Mouse (Mus musculus): ENCODE data around the gene Cela3b. TPM values are rescaled to one million over a fixed set of nuclear protein-coding genes. Genes with fewer than 3 reads are reported as not detected.
"Not testable (repeated sequence)": the region's sequence is repeated elsewhere in the genome, so short reads cannot be mapped to it uniquely, and the experiment has no call there.

Gene Cela3b
- polyA plus RNA-seq, 1 experiment: not detected

DNA sequence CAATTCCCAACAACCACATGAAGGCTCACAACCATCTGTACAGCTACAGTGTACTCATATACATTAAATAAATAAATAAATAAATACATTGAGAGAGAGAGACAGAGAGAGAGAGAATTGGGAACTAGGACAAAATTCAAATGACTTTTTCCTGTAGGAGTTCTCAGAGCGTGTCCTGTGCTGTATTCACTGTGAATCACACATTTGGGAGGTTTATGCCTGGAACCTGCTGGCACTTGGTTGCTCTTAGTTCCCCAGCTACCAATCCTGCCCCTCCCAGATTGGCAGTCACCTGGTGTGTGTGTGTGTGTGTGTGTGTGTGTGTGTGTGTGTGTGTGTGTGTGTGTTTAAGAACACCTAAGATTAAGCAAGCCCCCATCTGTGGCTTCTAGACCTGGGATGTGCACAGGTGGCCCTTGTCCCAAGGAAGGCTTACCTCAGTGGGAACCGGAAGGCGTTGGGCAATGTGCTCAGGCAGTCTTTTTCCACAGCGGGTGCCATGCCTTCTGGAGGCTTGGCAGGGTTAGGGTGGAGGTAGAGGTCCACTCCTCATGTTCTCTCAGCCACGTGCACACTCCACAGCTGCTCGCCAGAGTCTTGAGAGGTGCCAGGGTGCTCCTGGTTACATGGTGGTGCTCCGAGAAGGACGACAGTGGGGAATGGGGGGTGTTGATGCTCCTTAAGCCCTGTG is 6.8 kb upstream of the Cela3b start:
- no peak for TF ChIP-seq CTCF (IDR thresholded peaks at IDR 0.05; ENCODE audit: extremely low read depth, insufficient read depth, low read length)
- TF ChIP-seq POLR2A (IDR thresholded peaks at IDR 0.05; ENCODE audit: extremely low read depth, insufficient read depth, low read length): no peak
- H3K27ac ChIP-seq (ENCODE audit: insufficient read depth, low read length): no peak overlapping the region
- no peaks in the 10 kb centered on the region for H3K4me1 ChIP-seq (ENCODE audit: control insufficient read depth, insufficient read depth, low read length)
- H3K4me3 ChIP-seq (ENCODE audit: insufficient read depth, low read length): no peak overlapping the region

GRCm38 (mm10) chr4:137432700-137433550 is 2.6 kb upstream of the Cela3b start:
- not testable (repeated sequence) for H3K27ac ChIP-seq (ENCODE audit: insufficient read depth, low read length); H3K4me3 ChIP-seq (ENCODE audit: insufficient read depth, low read length); H3K4me1 ChIP-seq (ENCODE audit: control insufficient read depth, insufficient read depth, low read length)

DNA sequence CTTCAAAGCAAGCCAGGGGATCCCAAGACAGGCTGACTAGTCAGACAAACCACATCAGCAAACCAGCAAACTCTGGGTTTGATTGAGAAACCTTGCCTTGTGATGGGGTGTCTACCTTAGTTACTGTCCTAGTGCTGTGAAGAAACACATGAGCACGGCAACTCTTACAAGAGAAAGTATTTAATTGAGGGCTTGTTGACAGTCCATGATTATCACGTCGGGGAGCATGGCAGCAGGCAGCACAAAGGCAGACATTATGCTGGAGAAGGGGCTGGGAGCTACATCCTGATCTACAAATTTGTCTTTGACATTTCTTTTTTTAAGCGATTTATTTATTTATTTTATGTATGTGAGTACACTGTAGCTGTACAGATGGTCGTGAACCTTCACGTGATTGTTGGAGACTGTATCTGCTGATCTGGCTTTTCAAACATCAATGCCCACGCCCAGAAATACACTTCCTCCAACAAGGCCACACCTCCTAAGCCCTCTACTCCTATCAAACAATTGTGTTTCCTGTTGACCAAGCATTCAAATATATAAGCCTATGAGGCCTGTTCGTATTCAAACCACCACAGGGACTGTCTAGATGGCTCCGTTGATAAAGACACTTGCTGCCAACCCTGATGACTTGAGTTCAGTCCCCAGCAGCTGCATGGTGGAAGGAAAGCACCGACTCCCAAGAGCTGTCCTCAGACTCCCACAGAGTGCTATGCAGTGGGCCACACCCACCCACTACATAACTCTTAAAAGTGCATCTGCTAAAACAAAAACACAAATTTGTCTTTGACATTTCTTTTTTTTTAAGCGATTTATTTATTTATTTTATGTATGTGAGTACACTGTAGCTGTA is 12.4 kb downstream of the Cela3b start:
- Histone ChIP-seq H3K4me3 (ENCODE audit: insufficient read depth, low read length) (no peak overlapping the region), H3K4me1 (ENCODE audit: control insufficient read depth, insufficient read depth, low read length) (no peaks in the 10 kb centered on the region), H3K27ac (ENCODE audit: insufficient read depth, low read length) (no peak overlapping the region)
- TF ChIP-seq CTCF (IDR thresholded peaks at IDR 0.05; ENCODE audit: extremely low read depth, insufficient read depth, low read length) (no peak), POLR2A (IDR thresholded peaks at IDR 0.05; ENCODE audit: extremely low read depth, insufficient read depth, low read length) (no peak)

DNA sequence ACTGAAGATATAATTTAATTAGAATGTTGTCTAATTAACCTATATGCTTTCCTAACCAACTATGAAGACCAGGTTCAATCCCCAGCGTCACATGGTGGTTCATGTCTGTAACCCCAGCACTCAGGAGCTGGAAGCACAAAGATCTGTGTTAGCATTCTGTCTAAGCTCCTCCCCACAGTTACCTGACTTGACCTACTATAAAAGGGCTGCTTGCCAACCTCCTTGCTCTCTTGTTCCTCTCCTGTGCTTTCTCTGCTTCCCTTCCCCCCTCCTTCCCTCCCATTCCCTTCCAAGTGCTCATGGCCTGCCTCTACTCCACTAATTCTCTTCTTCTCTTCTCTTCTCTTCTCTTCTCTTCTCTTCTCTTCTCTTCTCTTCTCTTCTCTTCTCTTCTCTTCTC is 15.4 kb downstream of the Cela3b start:
- no peak overlapping the region for H3K4me3 ChIP-seq (ENCODE audit: insufficient read depth, low read length)
- no peak overlapping the region for H3K27ac ChIP-seq (ENCODE audit: insufficient read depth, low read length)
- no peaks in the 10 kb centered on the region for H3K4me1 ChIP-seq (ENCODE audit: control insufficient read depth, insufficient read depth, low read length)
- TF ChIP-seq POLR2A (IDR thresholded peaks at IDR 0.05; ENCODE audit: extremely low read depth, insufficient read depth, low read length): no peak
- TF ChIP-seq CTCF (IDR thresholded peaks at IDR 0.05; ENCODE audit: extremely low read depth, insufficient read depth, low read length): no peak

DNA sequence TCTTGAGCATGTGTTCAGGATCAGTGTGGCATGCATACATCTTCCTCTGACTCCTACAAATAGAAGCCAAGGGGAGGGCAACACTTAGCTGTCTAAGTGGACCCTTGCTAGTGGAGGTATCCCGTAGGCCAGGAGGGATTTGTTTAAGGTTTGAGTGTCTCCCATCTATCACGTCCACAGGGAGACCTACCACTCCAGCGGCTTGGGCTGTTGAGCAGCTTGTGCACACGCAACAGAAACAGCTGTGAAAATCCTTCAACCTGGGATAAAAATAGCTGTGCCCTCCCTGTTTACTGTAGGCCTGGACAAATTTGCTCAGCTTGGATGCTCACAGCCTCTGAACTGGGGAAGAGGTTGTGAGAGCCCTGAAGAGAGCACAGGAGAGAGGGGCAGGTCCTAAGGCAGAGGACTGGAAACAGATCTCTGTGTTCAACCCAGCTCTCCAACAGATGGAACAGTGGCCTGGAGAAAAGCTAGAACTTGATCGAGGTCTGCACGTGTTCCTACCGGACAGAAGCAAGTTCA is 18.1 kb downstream of the Cela3b start:
- H3K4me1 ChIP-seq (ENCODE audit: control insufficient read depth, insufficient read depth, low read length); H3K27ac ChIP-seq (ENCODE audit: insufficient read depth, low read length); H3K4me3 ChIP-seq (ENCODE audit: insufficient read depth, low read length): not testable (repeated sequence)

GRCm38 (mm10) chr4:137409691-137410090 is 20.6 kb downstream of the Cela3b start, which contains the start of gene Cela3a:
Gene Cela3a (minus strand): TSS chr4:137409791.
- H3K27ac ChIP-seq (ENCODE audit: insufficient read depth, low read length): no peak within 1 kb of the TSS
- no peaks in the 10 kb centered on the region for H3K4me1 ChIP-seq (ENCODE audit: control insufficient read depth, insufficient read depth, low read length)
- no peak within 1 kb of the TSS for H3K4me3 ChIP-seq (ENCODE audit: insufficient read depth, low read length)
- TF ChIP-seq POLR2A (IDR thresholded peaks at IDR 0.05; ENCODE audit: extremely low read depth, insufficient read depth, low read length) (no peak), CTCF (IDR thresholded peaks at IDR 0.05; ENCODE audit: extremely low read depth, insufficient read depth, low read length) (no peak)

GRCm38 (mm10) chr4:137405571-137405970 is 24.8 kb downstream of the Cela3b start:
- no peak for TF ChIP-seq POLR2A (IDR thresholded peaks at IDR 0.05; ENCODE audit: extremely low read depth, insufficient read depth, low read length)
- TF ChIP-seq CTCF (IDR thresholded peaks at IDR 0.05; ENCODE audit: extremely low read depth, insufficient read depth, low read length): no peak
- no peak overlapping the region for H3K27ac ChIP-seq (ENCODE audit: insufficient read depth, low read length)
- H3K4me1 ChIP-seq (ENCODE audit: control insufficient read depth, insufficient read depth, low read length): no peaks in the 10 kb centered on the region
- no peak overlapping the region for H3K4me3 ChIP-seq (ENCODE audit: insufficient read depth, low read length)

DNA sequence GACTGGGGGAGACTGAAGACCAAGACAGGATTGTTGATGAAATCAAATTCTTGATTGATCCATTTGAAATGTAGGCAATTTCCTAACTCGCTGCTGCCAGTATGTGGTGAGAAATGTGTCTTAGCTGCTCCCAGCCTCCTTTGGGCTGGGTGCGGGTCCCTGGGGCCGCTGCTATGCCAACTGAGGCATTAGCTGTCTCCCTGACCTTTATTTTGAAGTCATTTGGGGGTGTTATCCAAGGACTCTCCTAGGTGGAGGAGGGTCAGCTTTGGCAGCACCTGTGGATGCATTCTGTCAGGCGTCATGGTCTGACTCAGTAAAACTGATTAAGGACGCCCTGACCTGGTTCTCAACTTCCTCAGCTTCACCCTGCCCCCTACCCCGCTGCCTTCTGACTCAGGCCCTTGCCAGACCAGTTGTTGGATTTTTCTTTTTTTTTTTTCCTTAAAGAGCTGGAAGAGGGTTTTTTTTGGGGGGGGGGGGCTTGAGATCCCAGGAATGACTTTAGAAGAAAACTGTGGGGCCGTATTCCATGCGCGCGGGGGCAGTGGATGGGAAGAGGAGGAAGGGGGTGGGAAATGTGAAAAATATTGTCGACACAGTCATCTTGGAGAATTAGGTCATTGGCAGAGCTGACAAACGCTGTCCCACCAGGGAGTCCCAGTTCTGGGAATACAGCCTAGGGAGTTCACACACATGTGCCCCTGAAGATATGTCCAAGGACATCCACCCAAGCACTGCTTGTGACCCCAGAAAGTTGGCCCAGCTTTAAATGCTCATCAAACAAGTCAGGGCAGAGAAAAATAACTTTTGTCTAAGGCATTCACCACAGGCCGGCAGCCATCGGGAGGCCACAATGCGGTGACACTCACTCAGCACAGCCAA is 33.5 kb downstream of the Cela3b start:
- no peak overlapping the region for H3K4me3 ChIP-seq (ENCODE audit: insufficient read depth, low read length)
- TF ChIP-seq CTCF (IDR thresholded peaks at IDR 0.05; ENCODE audit: extremely low read depth, insufficient read depth, low read length): no peak
- no peak for TF ChIP-seq POLR2A (IDR thresholded peaks at IDR 0.05; ENCODE audit: extremely low read depth, insufficient read depth, low read length)
- H3K27ac ChIP-seq (ENCODE audit: insufficient read depth, low read length): no peak overlapping the region
- no peaks in the 10 kb centered on the region for H3K4me1 ChIP-seq (ENCODE audit: control insufficient read depth, insufficient read depth, low read length)

Measured in cortical plate, adult 2 months (tissue).